Comparison of ENCODE assay signal across 11 mouse cellular contexts in genomic region chr6:97576565-97577346, GRCm38 (mm10). TPM values are rescaled to one million over a fixed set of nuclear protein-coding genes. Genes with fewer than 3 reads are reported as not detected.
DNase-seq lines count a peak whose midpoint lies in the region; ATAC-seq and TF ChIP-seq lines count a peak whose summit lies in the region.
"Had no signal": no experiment of that assay in that cellular context is flagged by ENCODE, and none has a peak within 500 bp of the region (broad histone marks: within the 10 kb centered on the region; RNA-seq: fewer than 3 reads in every experiment).

No protein-coding gene starts in this region.

- H3K4me2 ChIP-seq in lung, postnatal 0 days (replicated peaks; ENCODE audit: low read depth, low read length), result no peak overlapping the region
- 0 out of 2 replicates have a peak overlapping the region, but pooled peaks have one; percentile 10 for H3K4me2 ChIP-seq in hindbrain, embryonic 16.5 days (ENCODE audit: low read length)
- no peak overlapping the region for H3K4me2 ChIP-seq in neural tube, embryonic 15.5 days
- H3K4me2 ChIP-seq: embryonic facial prominence, embryonic 15.5 days; heart, embryonic 15.5 days; limb, embryonic 13.5 days had no signal

- no peak overlapping the region for H3K4me3 ChIP-seq in lung, postnatal 0 days (ENCODE audit: low read depth, low read length)
- H3K4me3 ChIP-seq in hindbrain, embryonic 16.5 days (ENCODE audit: low read length), result no peak overlapping the region
- H3K4me3 ChIP-seq in neural tube, embryonic 15.5 days (replicated peaks), result no peak overlapping the region
- H3K4me3 ChIP-seq in thymus, adult 2 months (ENCODE audit: control insufficient read depth, insufficient read depth, low read length), result no peak overlapping the region
- H3K4me3 ChIP-seq: embryonic facial prominence, embryonic 15.5 days; heart, embryonic 15.5 days; limb, embryonic 13.5 days had no signal

- TF ChIP-seq CTCF in lung, postnatal 0 days (IDR thresholded peaks at IDR 0.05), result no peak
- no peak for TF ChIP-seq CTCF in thymus, adult 2 months (IDR thresholded peaks at IDR 0.05; ENCODE audit: borderline replicate concordance, control insufficient read depth, extremely low read depth, insufficient read depth, low read length, poor library complexity)

- 39% methylated on average over 7 of the region's 7 CpGs for WGBS in lung, postnatal 0 days
- 21% methylated on average over 7 of the region's 7 CpGs for WGBS in hindbrain, embryonic 16.5 days
- 13% methylated on average over 7 of the region's 7 CpGs for WGBS in neural tube, embryonic 15.5 days
- 80% methylated on average over 7 of the region's 7 CpGs for WGBS in thymus, adult 2 months

- no peaks in the 10 kb centered on the region for H3K9me3 ChIP-seq in lung, postnatal 0 days (ENCODE audit: low read length)
- no peaks in the 10 kb centered on the region for H3K9me3 ChIP-seq in hindbrain, embryonic 16.5 days (ENCODE audit: control insufficient read depth, low read length)
- H3K9me3 ChIP-seq in neural tube, embryonic 15.5 days (replicated peaks), result no peaks in the 10 kb centered on the region
- H3K9me3 ChIP-seq: embryonic facial prominence, embryonic 15.5 days; heart, embryonic 15.5 days; limb, embryonic 13.5 days had no signal

- no peak overlapping the region for H3K27ac ChIP-seq in lung, postnatal 0 days (ENCODE audit: low read length)
- no peak overlapping the region for H3K27ac ChIP-seq in hindbrain, embryonic 16.5 days (ENCODE audit: low read depth, low read length)
- peak overlapping the region; percentile 49 for H3K27ac ChIP-seq in neural tube, embryonic 15.5 days (replicated peaks)
- no peak overlapping the region for H3K27ac ChIP-seq in thymus, adult 2 months (ENCODE audit: control insufficient read depth, insufficient read depth, low read length)
- H3K27ac ChIP-seq: embryonic facial prominence, embryonic 15.5 days; heart, embryonic 15.5 days; limb, embryonic 13.5 days had no signal

- H3K4me1 ChIP-seq in lung, postnatal 0 days (ENCODE audit: insufficient read depth, low read depth, low read length), result no peaks in the 10 kb centered on the region
- H3K4me1 ChIP-seq in hindbrain, embryonic 16.5 days (ENCODE audit: control insufficient read depth, insufficient read depth, low read depth, low read length), result peaks cover 7% of the 10 kb centered on the region
- peaks cover 25% of the 10 kb centered on the region for H3K4me1 ChIP-seq in neural tube, embryonic 15.5 days
- H3K4me1 ChIP-seq in thymus, adult 2 months (replicated peaks; ENCODE audit: control insufficient read depth, insufficient read depth, low read length), result no peaks in the 10 kb centered on the region
- H3K4me1 ChIP-seq: embryonic facial prominence, embryonic 15.5 days; heart, embryonic 15.5 days had no signal

- ATAC-seq in lung, postnatal 0 days, result peak; percentile 48
- ATAC-seq in hindbrain, embryonic 16.5 days, result peak; percentile 75
- peak; percentile 79 for ATAC-seq in neural tube, embryonic 15.5 days (ENCODE audit: low FRiP score)

- H3K36me3 ChIP-seq in lung, postnatal 0 days (ENCODE audit: insufficient read depth, low read length), result no peaks in the 10 kb centered on the region
- H3K36me3 ChIP-seq in hindbrain, embryonic 16.5 days (ENCODE audit: control insufficient read depth, insufficient read depth, low read length), result no peaks in the 10 kb centered on the region
- no peaks in the 10 kb centered on the region for H3K36me3 ChIP-seq in neural tube, embryonic 15.5 days
- H3K36me3 ChIP-seq in thymus, adult 2 months (ENCODE audit: control insufficient read depth, insufficient read depth, low read length), result no peaks in the 10 kb centered on the region
- H3K36me3 ChIP-seq: embryonic facial prominence, embryonic 15.5 days; heart, embryonic 15.5 days; limb, embryonic 13.5 days had no signal

- peak; percentile 12 for DNase-seq in adrenal gland, postnatal 25 days
- no peak for DNase-seq in adrenal gland, adult 2 months
- peak; percentile 60 for DNase-seq in lung, postnatal 0 days (ENCODE audit: low spot score)
- no peak for DNase-seq in lung, adult 18-20 months
- no peak for DNase-seq in gastrocnemius, postnatal 14 days
- no peak for DNase-seq in thymus, adult 2 months

- no peak for TF ChIP-seq POLR2A in thymus, adult 2 months (IDR thresholded peaks at IDR 0.05; ENCODE audit: control insufficient read depth, extremely low read depth, insufficient read depth, low read length, poor library complexity)

- H3K9ac ChIP-seq in lung, postnatal 0 days (replicated peaks; ENCODE audit: low read depth), result no peak overlapping the region
- H3K9ac ChIP-seq in hindbrain, embryonic 16.5 days (ENCODE audit: low read depth, low read length), result peak overlapping the region; percentile 35; the same call in 1 of the 2 replicates
- H3K9ac ChIP-seq in neural tube, embryonic 15.5 days (replicated peaks), result no peak overlapping the region
- H3K9ac ChIP-seq: embryonic facial prominence, embryonic 15.5 days; heart, embryonic 15.5 days; limb, embryonic 13.5 days had no signal

- intact Hi-C loops in gastrocnemius, postnatal 14 days (cut with DNase I; ENCODE audit: low total_unique reads), result no loop called here

- H3K27me3 ChIP-seq in lung, postnatal 0 days (replicated peaks; ENCODE audit: insufficient read depth, low read length), result no peaks in the 10 kb centered on the region
- no peaks in the 10 kb centered on the region for H3K27me3 ChIP-seq in hindbrain, embryonic 16.5 days (replicated peaks; ENCODE audit: control insufficient read depth, insufficient read depth, low read length)
- H3K27me3 ChIP-seq in neural tube, embryonic 15.5 days (replicated peaks), result no peaks in the 10 kb centered on the region
- no peaks in the 10 kb centered on the region for H3K27me3 ChIP-seq in thymus, adult 2 months (ENCODE audit: control insufficient read depth, insufficient read depth, low read length)
- H3K27me3 ChIP-seq: embryonic facial prominence, embryonic 15.5 days; heart, embryonic 15.5 days; limb, embryonic 13.5 days had no signal

- TF ChIP-seq EP300 in lung, postnatal 0 days (IDR thresholded peaks at IDR 0.05), result no peak

RNA-seq across cellular contexts. Expression of gene Frmd4b, which starts 40.6 kb away (rescaled TPM):
- 21.3 and 25.3 TPM in 2 replicates for total RNA-seq in adrenal gland, postnatal 25 days (2021)
- 10 to 100 TPM; 16.8 to 22.7 TPM for total RNA-seq in adrenal gland, adult 2 months (2021)
- 4.1 and 4.7 TPM in 2 replicates for polyA plus RNA-seq in adrenal gland, adult 2 months (2012; rRNA removed)
- 11.1 and 11.7 TPM in 2 replicates for polyA plus RNA-seq in lung, postnatal 0 days (2015; fragmentation: Nextera tagmentation; extraction: Ambion mirVana)
- polyA plus RNA-seq in hindbrain, embryonic 16.5 days (2015; fragmentation: Nextera tagmentation; extraction: Ambion mirVana), result 15.8 and 22.2 TPM in 2 replicates
- polyA plus RNA-seq in neural tube, embryonic 15.5 days (2015; fragmentation: Nextera tagmentation; extraction: Ambion mirVana), result 19.8 and 20.0 TPM in 2 replicates
- total RNA-seq in gastrocnemius, postnatal 14 days (2021), result 10 to 100 TPM; 14.5 to 14.6 TPM
- 8.2 and 9.4 TPM in 2 replicates for polyA plus RNA-seq in thymus, adult 2 months (2012; rRNA removed)

Comparison
In these comparisons a context has a peak if more than half of its experiments do, and no peak if none do; other contexts are left out.
1. DNase-seq: peak in adrenal gland, postnatal 25 days (single experiment) and lung, postnatal 0 days (single experiment); none in adrenal gland, adult 2 months (single experiment), lung, adult 18-20 months (0 of 2), gastrocnemius, postnatal 14 days (single experiment) and thymus, adult 2 months (single experiment).
2. Peak in every context shown above with its lines, with median percentiles within 50 percentile points of each other: ATAC-seq.